Mouse (Mus musculus) C2C12 (cell line): ENCODE results near the gene Abhd17c.

Source experiments
- CTCF ChIP-seq: IDR thresholded peaks from one replicate; pipeline ENCODE4 v1.5.1; 2011; ENCODE audit not compliant: control insufficient read depth, insufficient read depth, insufficient read length
- FOSL1 ChIP-seq: IDR thresholded peaks from one replicate; pipeline ENCODE4 v1.8.0; 2011; ENCODE audit warnings: mild to moderate bottlenecking, low read length; ENCODE audit not compliant: poor library complexity, insufficient read depth, severe bottlenecking
- MAX ChIP-seq: IDR thresholded peaks from one replicate; pipeline ENCODE4 v1.6.1; 2011; ENCODE audit warnings: mild to moderate bottlenecking, control low read depth
- MYOD1 ChIP-seq: IDR thresholded peaks from one replicate; pipeline ENCODE4 v1.6.1; 2011; ENCODE audit warnings: low read depth; ENCODE audit not compliant: control insufficient read depth, insufficient read length
- MYOG ChIP-seq: IDR thresholded peaks from one replicate; pipeline ENCODE4 v1.6.1; 2011; ENCODE audit not compliant: control insufficient read depth, insufficient read length; ENCODE audit errors: extremely low read depth
- USF1 ChIP-seq: IDR thresholded peaks from one replicate; pipeline ENCODE4 v1.6.1; 2011; ENCODE audit warnings: low read depth, mild to moderate bottlenecking, control low read depth, moderate library complexity

DNA sequence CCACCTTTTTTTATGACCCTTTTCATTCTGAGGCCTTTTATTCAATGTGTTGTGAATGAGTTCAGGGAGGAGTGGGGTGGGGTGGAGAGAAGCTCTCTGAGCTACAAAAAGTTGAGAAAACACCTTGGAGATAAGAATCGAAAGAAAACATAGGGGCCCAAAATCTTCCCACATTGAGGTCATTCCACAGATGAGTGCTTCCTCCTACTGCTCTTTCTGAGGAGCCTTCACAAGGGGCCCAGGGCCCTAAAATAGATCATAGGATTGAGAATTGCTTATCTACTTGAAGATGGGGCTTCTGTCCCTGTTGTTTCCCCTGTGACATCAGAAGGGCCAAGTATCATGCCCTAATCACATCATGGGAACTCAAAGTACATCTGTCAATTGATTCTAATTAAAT lies 14.3 kb upstream of the Abhd17c start:
- TF ChIP-seq MYOD1 (no peak), MYOG (no peak), CTCF (no peak), MAX (no peak), USF1 (no peak), FOSL1 (no peak)
